Mouse (Mus musculus) stomach, postnatal 0 days (tissue): ENCODE results near the gene Sytl2.

Source experiments
- CTCF ChIP-seq: IDR thresholded peaks from 2 replicates; pipeline ENCODE4 v1.5.1; 2016; ENCODE audit warnings: antibody characterized with exemption, low read depth, mild to moderate bottlenecking, moderate library complexity
- EP300 ChIP-seq: optimal IDR thresholded peaks from 2 replicates; pipeline ENCODE3; 2016; ENCODE audit warnings: antibody characterized with exemption

DNA sequence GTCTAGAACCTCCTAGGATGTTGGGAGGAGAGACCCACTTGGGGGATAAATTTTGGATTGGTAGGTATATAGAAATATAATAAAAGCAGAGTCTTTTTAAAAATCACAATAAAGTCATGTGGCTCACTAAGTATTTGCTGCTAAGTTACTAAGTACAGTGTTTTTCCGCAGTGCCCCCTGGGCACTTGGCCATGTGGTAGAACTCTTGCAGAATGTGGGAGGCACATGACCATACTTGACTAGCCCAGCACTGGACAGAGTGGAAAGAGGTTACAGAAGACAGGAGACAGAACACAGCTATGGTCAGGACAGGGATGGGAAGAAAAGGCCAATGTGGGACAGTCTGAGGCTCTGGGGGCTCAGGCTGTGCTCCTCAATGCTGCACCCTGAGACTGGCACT, 4.9 kb downstream of the Sytl2 start:
- TF ChIP-seq CTCF (no peak), EP300 (no peak)
